Mouse (Mus musculus) G1E (cell line): ENCODE measurements around the gene Dcaf5. TPM values are rescaled to one million over a fixed set of nuclear protein-coding genes. Genes with fewer than 3 reads are reported as not detected.
A peak's percentile ranks its signal among the peaks of the same experiment; 100 is the strongest.

Experiments
- ATAC-seq: 2 replicates; pipeline ENCODE4 v1.8.0; 2016; ENCODE audit warnings: mild to moderate bottlenecking; ENCODE audit not compliant: insufficient number of reproducible peaks, poor library complexity, low FRiP score, severe bottlenecking; ENCODE audit errors: extremely low read depth
- DNase-seq: peaks from one replicate; pipeline ENCODE4 v3.0.0; 2012; ENCODE audit warnings: low spot score
- H3K27me3 ChIP-seq: 2 replicates; pipeline ENCODE4 v1.6.1; 2012; ENCODE audit warnings: mild to moderate bottlenecking, low read length, inconsistent platforms; ENCODE audit not compliant: insufficient read depth
- H3K36me3 ChIP-seq: replicated peaks from 2 replicates; pipeline ENCODE3; 2012; ENCODE audit warnings: mild to moderate bottlenecking, inconsistent platforms
- H3K4me1 ChIP-seq: 2 replicates; pipeline ENCODE4 v1.6.1; 2012; ENCODE audit warnings: low read depth, low read length, inconsistent platforms, mixed read lengths; ENCODE audit not compliant: insufficient read depth
- H3K4me3 ChIP-seq: 2 replicates; pipeline ENCODE4 v1.5.1; 2012; ENCODE audit warnings: low read depth, mild to moderate bottlenecking, inconsistent platforms, low read length, moderate library complexity, mixed read lengths
- H3K9me3 ChIP-seq: replicated peaks from 2 replicates; pipeline ENCODE4 v1.6.1; 2012; ENCODE audit warnings: inconsistent platforms
- CTCF ChIP-seq: IDR thresholded peaks from 2 replicates; pipeline ENCODE4 v1.5.1; 2012; ENCODE audit warnings: low read depth, low read length, inconsistent platforms, mixed read lengths
- GATA1 ChIP-seq: IDR thresholded peaks from 2 replicates; pipeline ENCODE4 v1.6.1; 2012; ENCODE audit warnings: borderline replicate concordance, low read length, inconsistent platforms, mixed read lengths
- GATA2 ChIP-seq: IDR thresholded peaks from 2 replicates; pipeline ENCODE4 v1.6.1; 2012; ENCODE audit warnings: low read depth, low read length, inconsistent platforms, borderline replicate concordance
- POLR2AphosphoS5 ChIP-seq: IDR thresholded peaks from 2 replicates; pipeline ENCODE4 v1.6.1; 2012; ENCODE audit warnings: low read depth, low read length, inconsistent platforms; ENCODE audit not compliant: insufficient replicate concordance
- TAL1 ChIP-seq: conservative IDR thresholded peaks from 2 replicates; pipeline ENCODE4 v1.6.1; 2012; ENCODE audit warnings: low read depth, low read length, inconsistent platforms, mixed read lengths
- polyA plus RNA-seq: library from polyadenylated mRNA; stranded (reverse); fragments of >175 nt; gene quantifications from 2 replicates; pipeline ENCODE4 v1.2.3, GENCODE M21; 2012
- total RNA-seq, 2 experiments: library from RNA; stranded (forward) in 1 of 2; stranded (reverse) in 1 of 2; fragments of 200-1000 nt in 1 of 2; fragments of >200 nt in 1 of 2; fragmentation: Nextera tagmentation in 1 of 2; gene quantifications; 2 replicates each; pipeline ENCODE4 v1.2.3; 2014 to 2017

The Dcaf5 gene
- total and polyA plus RNA-seq, 3 experiments, result 25.6 to 47.2 (median 26.7) TPM

DNA sequence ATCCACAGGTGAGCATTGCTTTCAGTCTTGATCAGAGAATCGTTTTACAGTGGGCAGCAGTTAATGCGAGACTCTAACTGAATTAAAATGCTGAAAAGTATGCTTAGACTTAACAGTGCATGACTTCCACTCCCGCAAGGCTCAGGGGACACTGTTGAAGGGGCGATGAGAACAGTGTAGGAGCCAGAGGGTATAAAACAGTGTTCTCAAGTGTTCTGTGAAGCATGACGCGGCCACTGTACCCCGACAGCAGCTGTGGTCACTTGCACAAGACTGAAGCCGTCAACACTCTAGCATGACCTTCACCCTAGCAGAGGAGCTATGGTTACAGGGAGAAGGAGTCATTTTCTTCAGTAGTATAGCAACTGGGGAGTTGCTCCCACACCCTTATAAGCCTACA, 52.9 kb downstream of the Dcaf5 start:
- Histone ChIP-seq H3K27me3 (no peaks in the 10 kb centered on the region), H3K9me3 (no peaks in the 10 kb centered on the region; the same call in 1 of the 2 replicates), H3K4me1 (peaks cover 6% of the 10 kb centered on the region; the same call in 1 of the 2 replicates), H3K36me3 (peaks cover 82% of the 10 kb centered on the region), H3K4me3 (no peak overlapping the region)
- DNase-seq (no peak), ATAC-seq (no peak)
- TF ChIP-seq POLR2AphosphoS5 (no peak), CTCF (no peak)

DNA sequence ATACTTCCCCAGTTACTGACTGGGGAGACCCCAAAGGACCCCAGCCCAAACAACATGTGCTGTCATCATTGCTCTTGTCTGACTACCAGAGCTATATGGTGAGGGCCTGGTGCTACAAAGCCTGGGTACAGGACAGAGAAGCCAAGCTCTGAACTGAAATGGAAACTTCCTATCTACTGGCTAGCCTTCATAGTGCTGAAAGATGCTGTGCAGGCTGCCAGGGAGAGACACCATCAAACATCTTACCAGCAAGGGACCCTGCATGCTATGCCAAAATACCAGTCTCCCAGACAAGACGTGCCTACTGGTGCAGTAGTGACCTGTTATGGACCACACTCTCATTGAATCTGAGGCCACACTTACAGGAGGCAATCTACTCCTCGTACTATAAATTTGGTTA, 53.6 kb downstream of the Dcaf5 start:
- ATAC-seq (no peak), DNase-seq (no peak)

DNA sequence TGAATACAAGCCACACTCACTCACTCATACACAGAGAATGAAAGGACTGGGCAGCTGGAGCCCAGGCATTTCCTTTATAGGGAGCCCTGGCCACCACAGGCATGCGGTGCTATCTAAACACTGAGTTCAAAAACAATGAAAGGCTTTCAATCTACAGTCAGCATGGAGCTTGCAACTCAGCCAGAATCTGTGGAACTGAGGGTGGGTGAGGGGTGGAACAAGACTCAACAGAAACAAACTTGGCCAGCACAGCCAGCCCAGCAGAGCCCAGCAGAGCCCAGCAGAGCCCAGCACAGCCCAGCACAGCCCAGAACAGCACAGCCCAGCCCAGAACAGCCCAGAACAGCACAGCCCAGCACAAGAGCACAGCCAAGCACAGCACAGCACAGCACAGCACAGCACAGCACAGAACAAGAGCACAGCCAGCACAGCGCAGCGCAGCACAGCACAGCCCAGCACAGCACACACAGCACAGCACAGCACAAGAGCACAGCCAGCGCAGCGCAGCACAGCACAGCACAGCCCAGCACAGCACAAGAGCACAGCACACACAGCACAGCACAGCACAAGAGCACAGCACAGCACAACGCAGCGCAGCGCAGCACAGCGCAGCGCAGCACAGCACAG, 56.5 kb downstream of the Dcaf5 start:
- no peaks in the 10 kb centered on the region; the same call in 1 of the 2 replicates for H3K9me3 ChIP-seq
- ATAC-seq (no peak), DNase-seq (no peak)
- peaks cover 6% of the 10 kb centered on the region; the same call in 1 of the 2 replicates for H3K4me1 ChIP-seq
- TF ChIP-seq POLR2AphosphoS5 (no peak; the same call in 1 of the 2 replicates), GATA1 (no peak), TAL1 (no peak), CTCF (no peak), GATA2 (no peak)
- H3K27me3 ChIP-seq, result no peaks in the 10 kb centered on the region
- peak overlapping the region; percentile 24 for H3K4me3 ChIP-seq
- peaks cover 86% of the 10 kb centered on the region for H3K36me3 ChIP-seq

More for the DNA sequence above, 53.6 kb downstream of the Dcaf5 start:
- H3K4me3 ChIP-seq, result no peak overlapping the region
- H3K4me1 ChIP-seq, result peaks cover 6% of the 10 kb centered on the region; the same call in 1 of the 2 replicates
- peaks cover 83% of the 10 kb centered on the region for H3K36me3 ChIP-seq
- H3K27me3 ChIP-seq, result no peaks in the 10 kb centered on the region
- no peak for TF ChIP-seq GATA1
- no peak for TF ChIP-seq CTCF
- no peak for TF ChIP-seq TAL1
- no peak for TF ChIP-seq POLR2AphosphoS5
- TF ChIP-seq GATA2, result no peak
- no peaks in the 10 kb centered on the region; the same call in 1 of the 2 replicates for H3K9me3 ChIP-seq

DNA sequence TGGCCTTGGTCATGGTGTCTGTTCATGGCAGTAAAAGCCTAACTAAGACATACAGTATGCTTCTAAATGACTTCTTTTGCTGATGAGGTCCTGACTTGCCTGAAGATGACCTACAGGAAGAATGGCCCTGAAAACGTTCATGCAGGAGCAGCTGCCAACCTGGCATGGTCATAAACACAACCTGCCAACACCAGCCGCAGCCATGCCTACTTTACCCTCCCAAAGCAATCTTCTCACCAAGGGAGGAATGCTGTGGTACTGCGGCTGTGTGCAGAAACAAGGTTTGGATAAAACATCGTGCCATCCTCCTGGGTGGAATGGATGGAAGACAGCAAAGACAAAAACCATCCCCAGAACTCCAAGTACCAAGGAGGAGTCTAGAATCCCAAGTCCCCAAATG, 57.0 kb downstream of the Dcaf5 start:
- no peaks in the 10 kb centered on the region for H3K27me3 ChIP-seq
- no peak for DNase-seq
- peaks cover 85% of the 10 kb centered on the region for H3K36me3 ChIP-seq
- no peak overlapping the region for H3K4me3 ChIP-seq
- H3K4me1 ChIP-seq, result peaks cover 6% of the 10 kb centered on the region; the same call in 1 of the 2 replicates
- TF ChIP-seq POLR2AphosphoS5 (no peak), GATA1 (no peak), TAL1 (no peak), CTCF (no peak), GATA2 (no peak)
- no peak for ATAC-seq
- H3K9me3 ChIP-seq, result no peaks in the 10 kb centered on the region; the same call in 1 of the 2 replicates

DNA sequence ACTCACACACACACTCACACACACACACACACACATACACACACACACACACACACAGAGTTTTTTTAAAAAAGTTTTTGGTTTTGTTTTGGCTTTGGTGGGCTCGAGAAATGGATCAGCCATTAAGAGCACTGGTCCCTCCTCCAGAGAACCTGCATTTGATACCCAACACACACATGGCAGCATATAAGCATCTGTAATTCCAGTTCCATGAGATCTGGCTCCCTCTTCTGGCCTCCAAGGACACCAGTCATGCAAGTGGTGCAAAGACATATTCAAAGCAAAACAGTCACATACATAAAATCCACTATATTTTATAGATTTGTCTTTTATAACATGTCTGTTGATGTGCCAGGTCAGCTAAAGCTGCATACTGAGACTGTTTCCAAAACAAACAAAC, 58.8 kb downstream of the Dcaf5 start:
- Histone ChIP-seq H3K4me1 (peaks cover 6% of the 10 kb centered on the region; the same call in 1 of the 2 replicates), H3K27me3 (no peaks in the 10 kb centered on the region), H3K9me3 (no peaks in the 10 kb centered on the region; the same call in 1 of the 2 replicates), H3K4me3 (no peak overlapping the region), H3K36me3 (peaks cover 87% of the 10 kb centered on the region)
- no peak for ATAC-seq
- no peak for TF ChIP-seq GATA2
- no peak for TF ChIP-seq POLR2AphosphoS5
- no peak for TF ChIP-seq GATA1
- TF ChIP-seq CTCF, result no peak
- TF ChIP-seq TAL1, result no peak
- DNase-seq, result no peak

DNA sequence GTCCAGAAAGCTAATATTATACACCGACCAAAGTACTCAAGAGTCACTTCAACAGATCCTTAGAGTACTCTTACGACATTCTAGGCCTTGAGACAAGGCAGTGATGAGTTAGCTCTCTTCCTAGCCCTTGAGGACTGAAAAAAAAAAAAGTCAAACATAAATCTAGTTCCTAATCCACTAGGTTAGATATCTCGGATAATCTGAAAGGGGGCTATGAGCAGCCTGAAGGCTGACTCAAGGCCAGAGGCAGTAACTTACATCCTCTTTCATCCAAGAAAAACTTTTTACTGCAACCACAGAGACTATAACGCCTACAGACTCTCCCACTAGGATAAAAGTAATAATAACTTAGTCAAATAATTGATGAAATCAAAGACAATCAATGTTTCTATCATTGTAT, 60.7 kb downstream of the Dcaf5 start:
- no peaks in the 10 kb centered on the region; the same call in 1 of the 2 replicates for H3K9me3 ChIP-seq
- ATAC-seq (no peak), DNase-seq (no peak)
- peaks cover 88% of the 10 kb centered on the region for H3K36me3 ChIP-seq
- no peak overlapping the region for H3K4me3 ChIP-seq
- no peaks in the 10 kb centered on the region for H3K27me3 ChIP-seq
- no peak for TF ChIP-seq POLR2AphosphoS5
- TF ChIP-seq CTCF, result no peak
- TF ChIP-seq GATA2, result no peak
- TF ChIP-seq GATA1, result no peak
- TF ChIP-seq TAL1, result no peak
- H3K4me1 ChIP-seq, result peaks cover 7% of the 10 kb centered on the region; the same call in 1 of the 2 replicates
